Mouse (Mus musculus) layer of hippocampus, adult 2 months (tissue): Measurements from ENCODE around the gene Tmem191c. TPM values are rescaled to one million over a fixed set of nuclear protein-coding genes. Genes with fewer than 3 reads are reported as not detected.

Source experiments
- DNase-seq, 2 experiments: peaks; one replicate each; pipeline ENCODE4 v3.0.0; 2022; ENCODE audit warnings: low spot score in 2 of 2
- H3K27ac ChIP-seq: fragments of 200-600 bp; 2 replicates; pipeline ENCODE4 v1.8.1; 2022
- H3K4me3 ChIP-seq: fragments of 200-600 bp; 2 replicates; pipeline ENCODE4 v1.8.1; 2022; ENCODE audit warnings: mild to moderate bottlenecking
- CTCF ChIP-seq: fragments of 200-600 bp; conservative IDR thresholded peaks from 2 replicates; pipeline ENCODE4 v1.8.1; 2022; ENCODE audit warnings: antibody characterized with exemption, mild to moderate bottlenecking, moderate library complexity
- total RNA-seq, 2 experiments: library from RNA; stranded (reverse); gene quantifications; 2 replicates each; pipeline ENCODE4 v1.2.3; 2021

Gene Tmem191c
- total RNA-seq, 2 experiments from 2014 or later: 98.5 to 116 TPM

DNA sequence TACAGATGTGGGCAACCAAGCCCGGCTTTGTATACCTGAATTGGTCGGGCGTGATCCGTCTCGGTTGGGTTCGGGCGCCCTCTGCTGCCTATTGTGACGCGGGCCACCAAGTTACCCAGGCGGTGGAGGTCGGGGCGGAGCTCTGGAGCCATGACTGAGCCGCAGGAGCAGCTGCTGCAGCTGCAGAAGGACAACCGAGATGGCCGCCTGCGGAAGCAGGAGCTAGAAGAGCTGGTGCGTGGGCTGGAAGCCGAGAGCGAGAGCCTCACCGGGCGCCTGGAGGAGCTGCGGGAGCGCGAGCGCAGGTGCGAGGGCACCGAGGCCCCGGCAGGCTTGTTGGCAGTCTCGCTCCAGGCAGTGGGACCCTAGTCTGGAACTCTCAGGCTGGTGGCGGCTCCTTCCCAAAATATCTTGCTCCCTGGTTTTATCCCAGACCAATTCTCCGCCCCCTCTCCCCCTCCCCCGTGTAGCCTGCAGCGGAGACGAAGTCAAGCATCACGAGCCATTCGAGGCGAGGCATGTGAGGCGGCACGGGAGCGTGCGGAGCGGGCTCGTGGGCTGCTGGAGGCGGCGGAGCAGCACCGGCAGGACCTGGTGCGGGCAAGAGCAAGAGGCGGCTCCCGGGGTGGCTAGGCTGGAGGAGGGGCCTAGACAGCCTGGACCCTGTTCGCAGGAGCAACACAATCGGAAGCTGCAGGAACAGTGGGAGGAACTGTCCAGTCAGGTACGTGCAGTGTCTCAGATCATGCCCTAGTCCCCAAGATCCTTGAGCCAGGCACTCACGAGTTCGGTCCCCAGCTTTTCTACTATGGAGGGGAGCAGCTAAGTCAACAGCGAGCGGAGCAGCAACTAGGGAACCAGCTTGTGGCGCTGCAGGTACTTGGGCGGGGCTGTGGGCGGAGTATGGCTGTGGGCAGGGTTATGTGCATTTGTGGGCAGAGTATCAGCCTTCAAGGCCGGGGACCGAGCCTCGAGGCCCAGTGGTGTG is 581 bp downstream of the Tmem191c start:
- Histone ChIP-seq H3K4me3 (peak overlapping the region; percentile 87), H3K27ac (peak overlapping the region; percentile 94)
- TF ChIP-seq CTCF: peak; percentile 91
- DNase-seq: peak; percentile 91 to 93

DNA sequence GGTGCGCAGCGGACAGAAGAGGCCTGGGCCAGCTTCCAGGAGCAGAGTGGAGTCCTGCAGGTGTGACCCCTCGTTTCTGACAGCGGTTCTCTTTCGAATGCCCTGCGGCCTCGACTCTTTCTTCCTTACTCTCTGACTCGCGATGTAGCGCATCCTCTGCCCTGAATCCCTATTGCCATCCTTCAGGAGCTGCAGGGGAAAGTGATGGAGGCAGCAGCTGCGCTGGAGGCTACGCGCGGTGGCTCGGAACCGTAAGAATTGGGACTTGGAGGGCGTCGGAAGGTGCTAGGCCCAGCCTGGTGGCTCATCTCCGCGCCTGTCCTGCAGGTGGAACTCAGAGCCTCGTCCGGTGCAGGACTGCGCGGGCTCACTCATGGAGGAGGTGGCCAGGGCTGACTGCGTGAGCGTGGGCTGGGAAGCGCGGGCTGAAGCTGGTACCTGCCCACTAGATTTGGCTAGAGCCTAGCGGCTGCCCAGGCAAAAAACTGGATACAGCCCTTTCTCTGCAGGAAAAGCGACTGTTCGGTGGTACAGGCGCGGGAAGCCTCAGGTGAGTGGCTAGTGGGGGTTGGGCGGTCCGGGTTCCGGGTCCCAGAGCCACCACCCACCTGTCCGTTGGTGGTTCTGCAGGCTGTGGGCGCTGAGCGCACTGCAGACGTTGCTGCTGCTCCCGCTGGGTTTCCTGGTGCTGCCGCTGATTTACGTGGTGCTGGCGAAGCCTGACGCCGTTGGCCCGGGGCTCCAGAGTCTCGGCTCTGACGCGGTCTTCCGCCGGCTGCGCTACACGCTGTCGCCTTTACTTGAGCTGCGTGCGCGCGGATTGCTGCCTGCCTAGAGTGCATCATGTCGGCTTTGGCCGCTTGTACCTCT is 1.7 kb downstream of the Tmem191c start:
- H3K4me3 ChIP-seq: peak overlapping the region; percentile 87
- DNase-seq: peak; percentile 67 to 74
- TF ChIP-seq CTCF: no peak; the same call in 1 of the 2 replicates
- H3K27ac ChIP-seq: peak overlapping the region; percentile 94

DNA sequence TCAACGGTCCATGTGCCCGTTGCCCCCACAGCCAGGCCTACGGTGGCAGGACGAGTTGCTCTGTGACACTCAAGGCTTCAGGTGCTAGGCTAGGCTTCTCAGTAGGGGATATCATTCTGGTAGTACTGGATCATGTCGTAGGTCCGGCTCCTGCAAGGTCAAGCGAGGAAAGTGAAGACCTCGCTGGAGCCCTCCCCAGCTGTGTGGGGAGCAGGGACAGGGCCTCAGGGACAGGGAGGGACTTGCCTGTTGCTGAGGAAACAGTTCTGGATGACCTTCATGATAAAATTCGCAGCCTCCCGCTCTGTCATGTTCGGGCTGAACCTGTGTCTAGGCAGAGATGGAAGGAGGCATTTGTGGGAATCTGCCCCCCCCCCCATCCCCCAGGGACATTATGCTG is 4.6 kb downstream of the Tmem191c start:
- TF ChIP-seq CTCF: no peak
- Histone ChIP-seq H3K27ac (peak overlapping the region; percentile 53; the same call in 1 of the 2 replicates), H3K4me3 (no peak overlapping the region)
- DNase-seq: no peak

DNA sequence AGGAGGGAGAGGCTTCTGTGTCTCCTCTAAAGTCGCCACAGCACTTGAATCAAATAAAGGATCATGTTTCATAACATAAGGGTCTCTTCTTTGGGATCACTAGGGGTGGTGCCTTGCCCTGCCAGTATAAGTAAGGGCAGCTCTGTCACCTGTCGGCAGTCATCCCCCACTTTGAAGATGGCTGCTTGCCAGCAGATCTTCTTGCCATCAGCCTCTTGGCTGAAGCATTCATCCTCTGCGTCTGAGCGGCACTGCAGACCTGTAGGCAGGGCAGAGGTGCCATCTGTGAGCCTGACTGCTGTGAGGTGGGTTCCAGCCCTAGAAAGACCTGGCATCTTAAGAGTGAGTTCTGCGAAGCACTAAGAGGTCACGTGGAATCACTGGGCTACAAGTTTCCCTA is 7.3 kb downstream of the Tmem191c start:
- TF ChIP-seq CTCF: no peak
- Histone ChIP-seq H3K27ac (peak overlapping the region; percentile 18; the same call in 1 of the 2 replicates), H3K4me3 (no peak overlapping the region)
- no peak for DNase-seq

DNA sequence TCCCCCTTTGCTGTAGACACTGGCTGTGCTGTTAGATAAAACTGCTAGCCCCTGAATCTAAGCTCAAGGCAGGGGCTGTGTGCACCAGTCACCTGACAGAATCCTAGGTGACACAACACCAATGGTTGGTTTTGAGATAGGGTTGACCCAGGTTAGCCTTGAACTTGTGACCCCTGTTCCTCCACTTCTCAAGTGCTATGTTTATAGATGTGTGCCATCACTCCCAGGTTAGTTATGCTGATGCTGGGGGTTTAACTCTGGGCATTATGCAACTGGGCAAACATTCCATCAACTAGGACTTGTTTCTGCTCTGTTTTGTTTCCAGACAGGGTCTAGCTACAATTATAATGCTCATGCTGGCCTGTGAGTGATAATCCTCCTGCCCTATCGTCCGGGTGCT is 11.2 kb downstream of the Tmem191c start:
- Histone ChIP-seq H3K4me3 (no peak overlapping the region), H3K27ac (no peak overlapping the region)
- DNase-seq: no peak
- TF ChIP-seq CTCF: no peak

DNA sequence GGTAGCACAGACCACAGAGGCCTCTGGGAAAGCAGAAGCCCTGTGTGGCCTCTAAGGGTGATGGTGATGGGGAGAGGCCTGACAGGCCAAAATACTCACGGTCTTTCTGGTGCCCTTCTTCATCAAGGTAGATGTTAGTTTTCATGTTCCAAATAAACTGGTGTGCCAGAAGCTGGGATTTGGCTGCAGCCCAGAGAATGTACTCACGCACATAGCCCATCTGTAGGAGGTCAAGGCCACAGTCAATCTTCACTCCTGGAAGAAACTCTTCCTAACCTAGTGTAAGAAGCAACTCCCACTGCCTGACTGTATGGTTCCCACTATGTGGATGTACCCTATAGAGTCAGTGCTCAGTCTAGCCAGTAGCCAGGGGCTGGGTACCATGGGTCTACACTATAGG is 15.1 kb downstream of the Tmem191c start:
- no peak for TF ChIP-seq CTCF
- Histone ChIP-seq H3K4me3 (no peak overlapping the region), H3K27ac (no peak overlapping the region)
- DNase-seq: no peak

DNA sequence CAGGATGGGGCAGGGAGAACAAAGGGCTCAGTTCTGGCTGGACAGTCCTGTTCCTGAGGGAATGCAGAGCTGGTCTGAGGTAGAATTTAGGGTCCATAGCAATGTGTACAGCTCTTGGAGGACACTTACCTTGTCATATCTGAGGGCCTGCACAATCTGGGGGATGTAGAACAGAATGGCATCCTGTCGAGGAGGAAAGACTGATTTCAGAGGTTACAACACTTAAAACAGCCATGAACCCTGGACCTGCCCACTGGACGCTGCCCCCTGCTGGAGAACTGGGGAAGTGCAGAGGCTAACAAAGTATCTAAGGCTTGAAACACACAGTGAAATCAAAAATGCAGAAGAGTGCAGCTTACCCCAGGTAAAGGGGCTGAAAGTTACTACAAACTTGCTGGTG is 16.9 kb downstream of the Tmem191c start:
- peak; percentile 95 for TF ChIP-seq CTCF
- DNase-seq: peak in 1 of 2 experiments; percentile 76
- H3K4me3 ChIP-seq: no peak overlapping the region
- H3K27ac ChIP-seq: no peak overlapping the region

DNA sequence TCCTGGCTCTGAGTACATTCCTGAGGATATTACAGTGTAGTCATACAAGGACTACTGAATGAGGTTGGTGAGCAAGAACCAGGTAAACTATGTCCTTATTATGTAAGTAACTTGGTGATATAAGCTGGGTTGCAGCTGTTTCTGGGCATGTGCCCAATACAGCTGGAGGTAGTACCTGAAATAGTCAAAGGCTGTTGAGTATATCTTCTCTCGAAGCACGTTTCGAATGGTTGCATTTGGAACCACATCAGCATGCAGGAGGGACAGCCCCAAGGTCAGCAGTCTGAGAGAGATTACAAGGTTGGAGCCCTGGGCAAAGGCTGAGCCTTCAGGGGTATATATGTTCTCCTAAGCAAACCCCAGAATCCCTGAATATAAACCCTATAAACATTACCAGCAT is 24.9 kb downstream of the Tmem191c start:
- no peak overlapping the region for H3K4me3 ChIP-seq
- no peak overlapping the region for H3K27ac ChIP-seq
- DNase-seq: no peak
- TF ChIP-seq CTCF: no peak

DNA sequence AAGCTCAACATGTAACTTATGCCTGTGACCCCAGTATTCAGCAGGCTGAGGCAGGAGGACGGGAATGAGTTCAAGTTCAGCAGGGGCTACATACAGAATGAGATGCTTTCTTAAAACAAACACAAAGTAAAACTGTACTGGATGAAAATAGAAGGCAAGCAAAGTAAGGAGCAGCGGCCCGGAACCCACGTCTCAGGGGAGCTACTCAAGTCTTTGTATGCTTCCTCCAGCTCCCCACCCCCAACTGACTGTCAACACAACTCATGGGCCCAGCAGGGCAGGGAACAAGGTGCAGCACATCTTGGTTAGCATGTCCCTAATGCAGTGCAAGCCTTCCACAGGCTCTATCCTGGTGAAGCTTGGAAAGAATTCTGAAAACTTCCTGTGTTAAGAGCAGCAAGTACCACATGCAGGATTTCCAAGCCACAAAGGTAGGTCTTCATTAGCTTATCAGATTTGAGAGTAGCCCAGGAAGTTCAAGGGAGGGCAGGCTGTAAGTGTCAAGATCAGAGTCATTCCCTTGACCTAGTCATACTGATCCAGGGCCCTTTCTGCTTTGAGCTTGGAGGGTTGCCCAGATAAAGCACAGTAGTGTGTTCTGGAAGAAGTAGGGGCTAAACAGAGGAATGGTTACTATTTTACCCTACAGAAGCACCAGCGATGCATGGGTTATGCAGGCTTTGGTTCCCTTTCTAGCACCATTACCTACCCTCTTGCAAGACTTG is 27.8 kb downstream of the Tmem191c start:
- no peak overlapping the region for H3K27ac ChIP-seq
- no peak for DNase-seq
- H3K4me3 ChIP-seq: no peak overlapping the region
- no peak for TF ChIP-seq CTCF

DNA sequence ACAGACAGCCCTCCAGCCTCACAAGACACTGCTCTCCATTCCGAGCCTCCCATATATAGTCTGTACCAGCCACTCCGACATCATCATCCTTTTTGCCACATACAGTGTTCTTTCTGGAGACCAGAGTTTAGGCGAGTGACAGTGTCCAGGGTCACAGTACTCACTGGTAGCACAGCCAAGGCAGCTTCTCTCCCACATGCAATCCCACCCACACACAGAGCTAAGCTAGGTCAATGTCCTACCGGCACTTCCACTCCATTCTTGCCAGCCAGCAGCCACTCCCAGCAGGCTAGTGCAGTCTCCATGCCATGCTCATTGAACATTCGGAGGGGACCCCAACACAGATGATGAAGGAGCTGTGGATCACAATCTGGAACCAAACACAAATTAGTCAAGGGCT is 31.6 kb downstream of the Tmem191c start:
- Histone ChIP-seq H3K27ac (no peak overlapping the region), H3K4me3 (no peak overlapping the region)
- DNase-seq: no peak
- TF ChIP-seq CTCF: no peak

DNA sequence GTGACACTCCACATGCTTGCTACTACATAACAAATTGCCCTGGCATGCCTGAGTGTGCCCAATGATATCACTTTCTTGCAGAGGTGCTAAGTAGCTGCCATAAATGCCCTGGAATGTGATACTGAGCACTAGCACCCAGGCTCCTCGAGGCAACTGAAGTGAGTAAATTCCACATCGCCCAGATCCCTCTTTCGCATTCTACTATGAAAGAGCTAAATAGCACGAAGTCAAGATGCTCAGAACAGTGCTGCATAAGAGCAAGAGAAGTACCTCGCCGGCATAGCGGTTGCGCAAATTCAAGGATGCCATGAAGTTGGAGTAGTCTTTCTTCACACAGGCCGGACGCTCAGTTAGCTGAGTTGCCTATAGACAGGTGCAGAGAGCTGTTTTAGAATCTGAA is 33.2 kb downstream of the Tmem191c start:
- DNase-seq: no peak
- no peak overlapping the region for H3K4me3 ChIP-seq
- H3K27ac ChIP-seq: no peak overlapping the region
- TF ChIP-seq CTCF: no peak

DNA sequence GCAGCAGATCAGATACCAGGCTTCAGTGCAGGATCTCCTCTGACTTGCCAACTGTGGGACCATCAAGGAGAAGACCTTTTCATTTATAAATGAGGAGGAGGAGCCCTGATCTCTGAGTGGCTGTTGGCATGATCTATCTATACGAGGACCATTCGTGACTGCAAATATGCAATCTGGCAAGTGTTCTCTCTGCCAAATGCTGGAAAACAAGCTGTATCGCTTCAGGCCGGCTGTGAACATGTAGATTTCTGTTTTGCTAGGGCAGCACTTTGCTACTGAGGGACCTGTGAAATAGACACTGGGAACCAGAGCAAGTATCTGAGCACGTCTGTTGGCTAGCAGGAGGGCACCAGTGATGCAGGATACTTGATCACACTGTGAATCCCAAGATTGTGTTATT is 36.7 kb downstream of the Tmem191c start:
- H3K27ac ChIP-seq: peak overlapping the region; percentile 64; the same call in 1 of the 2 replicates
- H3K4me3 ChIP-seq: no peak overlapping the region
- DNase-seq: peak; percentile 27 to 48
- no peak for TF ChIP-seq CTCF
